Mouse (Mus musculus) liver, embryonic 18 days (tissue): ENCODE data around the gene Efhd1. TPM values are rescaled to one million over a fixed set of nuclear protein-coding genes. Genes with fewer than 3 reads are reported as not detected.

Source experiments
- polyA plus RNA-seq: library from polyadenylated mRNA; depleted of rRNA; stranded (reverse); fragments of >200 nt; gene quantifications from 2 replicates; pipeline ENCODE4 v1.2.3, GENCODE M21; 2012; rRNA removed

The Efhd1 gene
- polyA plus RNA-seq: 0.09 and 0.14 TPM in 2 replicates

GRCm38 (mm10) chr1:87264134-87265006 is at the start of gene Efhd1:
Gene Efhd1, plus strand, starts transcription at chr1:87264363.

GRCm38 (mm10) chr1:87326742-87327163 is 62.6 kb downstream of the Efhd1 start, which contains the start of gene Gigyf2:
Gene Gigyf2, plus strand, starts transcription at chr1:87326998.

Other genes with a start within 250 kb of the Efhd1 start
- gene Alppl2, start 174.4 kb upstream of the Efhd1 start, polyA plus RNA-seq: 0.02 TPM in 1 of 2 replicates, not detected in the other
- gene Alpi, start 162.8 kb upstream of the Efhd1 start, polyA plus RNA-seq: 0.59 TPM in 1 of 2 replicates, not detected in the other
- gene Akp3, start 139.4 kb upstream of the Efhd1 start, polyA plus RNA-seq: not detected in 2 replicates
- gene Ecel1, start 107.8 kb upstream of the Efhd1 start, polyA plus RNA-seq: 0.08 and 0.12 TPM in 2 replicates
- gene Prss56, start 81.0 kb upstream of the Efhd1 start, polyA plus RNA-seq: not detected in 2 replicates
- not detected in 2 replicates for gene Chrnd, start 73.8 kb upstream of the Efhd1 start, polyA plus RNA-seq
- gene Chrng, start 59.7 kb upstream of the Efhd1 start, polyA plus RNA-seq: not detected in 2 replicates
- gene Eif4e2, start 50.4 kb upstream of the Efhd1 start, polyA plus RNA-seq: 37.1 and 39.0 TPM in 2 replicates
- gene Gigyf2, start 62.6 kb downstream of the Efhd1 start, polyA plus RNA-seq: 21.6 and 23.8 TPM in 2 replicates
- not detected in 2 replicates for gene Kcnj13, start 130.4 kb downstream of the Efhd1 start, polyA plus RNA-seq
- gene Snorc, start 205.9 kb downstream of the Efhd1 start, polyA plus RNA-seq: not detected in 2 replicates
- 0.56 and 0.61 TPM in 2 replicates for gene Neu2, start 245.5 kb downstream of the Efhd1 start, polyA plus RNA-seq